9 mouse cellular contexts compared by ENCODE assay signal in genomic region chr3:41201782-41202181, GRCm38 (mm10).
DNase-seq lines count a peak whose midpoint lies in the region; ATAC-seq and TF ChIP-seq lines count a peak whose summit lies in the region.
"Had no signal": no experiment of that assay in that cellular context is flagged by ENCODE, and none has a peak within 500 bp of the region (broad histone marks: within the 10 kb centered on the region; RNA-seq: fewer than 3 reads in every experiment).

No protein-coding gene starts in this region.

- peak; percentile 44 for TF ChIP-seq RAD21 in MEL (IDR thresholded peaks at IDR 0.05; ENCODE audit: low read depth, low read length)

- ATAC-seq in hindbrain, postnatal 0 days = no peak
- ATAC-seq in erythroblast, adult 5-6 weeks (replicated peaks; ENCODE audit: low FRiP score, poor library complexity, severe bottlenecking) = 0 out of 2 replicates have a peak, but pooled peaks have one; percentile 47
- ATAC-seq in hindbrain, embryonic 13.5 days (ENCODE audit: low FRiP score) = no peak

- H3K36me3 ChIP-seq in hindbrain, postnatal 0 days (ENCODE audit: insufficient read depth, low read length) = no peaks in the 10 kb centered on the region
- no peaks in the 10 kb centered on the region for H3K36me3 ChIP-seq in hindbrain, embryonic 10.5 days
- no peaks in the 10 kb centered on the region for H3K36me3 ChIP-seq in MEL (ENCODE audit: control insufficient read depth in 1 of 2, insufficient read depth in 2 of 2, low read length in 2 of 2)
- H3K36me3 ChIP-seq in hindbrain, embryonic 13.5 days = no peaks in the 10 kb centered on the region

- no peaks in the 10 kb centered on the region for H3K79me2 ChIP-seq in MEL (ENCODE audit: control insufficient read depth, insufficient read depth, low read length, poor library complexity)

- no peaks in the 10 kb centered on the region for H3K9me3 ChIP-seq in hindbrain, postnatal 0 days (ENCODE audit: low read length)
- no peaks in the 10 kb centered on the region for H3K9me3 ChIP-seq in hindbrain, embryonic 10.5 days
- no peaks in the 10 kb centered on the region for H3K9me3 ChIP-seq in MEL (replicated peaks; ENCODE audit: insufficient read depth, low read length)
- no peaks in the 10 kb centered on the region for H3K9me3 ChIP-seq in hindbrain, embryonic 13.5 days

- DNase-seq in hindbrain, postnatal 0 days (ENCODE audit: low spot score) = peak; percentile 27
- no peak for DNase-seq in hindbrain, embryonic 10.5 days (ENCODE audit: low spot score)
- peak; percentile 62 for DNase-seq in 416B (ENCODE audit: low read depth)
- DNase-seq in MEL (ENCODE audit: low read depth, low spot score) = peak; percentile 62
- DNase-seq in right cerebral cortex, postnatal 4 days = no peak
- DNase-seq in layer of hippocampus, adult 9-10 months (ENCODE audit: low spot score) = no peak
- DNase-seq: cerebellum, adult 11 months had no signal

- H3K4me2 ChIP-seq in hindbrain, postnatal 0 days (ENCODE audit: low read depth, low read length) = no peak overlapping the region
- H3K4me2 ChIP-seq in hindbrain, embryonic 13.5 days = no peak overlapping the region

- H3K27me3 ChIP-seq in hindbrain, postnatal 0 days (ENCODE audit: insufficient read depth, low read length) = no peaks in the 10 kb centered on the region
- no peaks in the 10 kb centered on the region for H3K27me3 ChIP-seq in hindbrain, embryonic 10.5 days (ENCODE audit: insufficient read depth, poor library complexity, severe bottlenecking)
- peaks cover 0 to 5% of the 10 kb centered on the region in 2 experiments; a peak in 2 of 4 replicates for H3K27me3 ChIP-seq in MEL (ENCODE audit: control insufficient read depth in 1 of 2, insufficient read depth in 2 of 2, low read length in 2 of 2)
- no peaks in the 10 kb centered on the region for H3K27me3 ChIP-seq in hindbrain, embryonic 13.5 days

- no peak overlapping the region for H3K27ac ChIP-seq in hindbrain, postnatal 0 days
- no peak overlapping the region for H3K27ac ChIP-seq in hindbrain, embryonic 10.5 days
- H3K27ac ChIP-seq in MEL (ENCODE audit: control insufficient read depth, low read depth, low read length) = no peak overlapping the region
- no peak overlapping the region for H3K27ac ChIP-seq in hindbrain, embryonic 13.5 days

- 33% methylated on average over 4 of the region's 4 CpGs for WGBS in hindbrain, postnatal 0 days
- 36% methylated on average over 4 of the region's 4 CpGs for WGBS in hindbrain, embryonic 10.5 days
- WGBS in hindbrain, embryonic 13.5 days = 29% methylated on average over 4 of the region's 4 CpGs

- H3K9ac ChIP-seq in hindbrain, postnatal 0 days (replicated peaks; ENCODE audit: low read length) = no peak overlapping the region
- H3K9ac ChIP-seq in MEL (ENCODE audit: control insufficient read depth, low read depth, low read length, poor library complexity, severe bottlenecking) = no peak overlapping the region
- no peak overlapping the region for H3K9ac ChIP-seq in hindbrain, embryonic 13.5 days

- TF ChIP-seq POLR2A in MEL (IDR thresholded peaks at IDR 0.05; ENCODE audit: control insufficient read depth in 1 of 2, insufficient read depth in 1 of 2, low read depth in 1 of 2, low read length in 2 of 2, poor library complexity in 1 of 2) = no peak

- no peak for TF ChIP-seq EP300 in MEL (IDR thresholded peaks at IDR 0.05; ENCODE audit: low read depth in 1 of 2, low read length in 2 of 2)

- H3K4me1 ChIP-seq in hindbrain, postnatal 0 days (ENCODE audit: insufficient read depth, low read length) = no peaks in the 10 kb centered on the region
- 0 out of 2 replicates have a peak, but pooled peaks cover 5% of the 10 kb centered on the region for H3K4me1 ChIP-seq in hindbrain, embryonic 10.5 days (replicated peaks)
- no peaks in the 10 kb centered on the region; a peak in 1 of 4 replicates for H3K4me1 ChIP-seq in MEL (ENCODE audit: control insufficient read depth in 1 of 2, insufficient read depth in 2 of 2, low read length in 2 of 2)
- 0 out of 2 replicates have a peak, but pooled peaks cover 5% of the 10 kb centered on the region for H3K4me1 ChIP-seq in hindbrain, embryonic 13.5 days (replicated peaks)

- H3K4me3 ChIP-seq in hindbrain, postnatal 0 days (ENCODE audit: low read length) = no peak overlapping the region
- H3K4me3 ChIP-seq in hindbrain, embryonic 10.5 days = no peak overlapping the region
- no peak overlapping the region for H3K4me3 ChIP-seq in MEL (ENCODE audit: control insufficient read depth in 1 of 2, insufficient read depth in 1 of 2, low read depth in 2 of 2, low read length in 2 of 2)
- H3K4me3 ChIP-seq in hindbrain, embryonic 13.5 days = no peak overlapping the region

- TF ChIP-seq CTCF in hindbrain, postnatal 0 days (IDR thresholded peaks at IDR 0.05; ENCODE audit: low read depth) = peak; percentile 40
- TF ChIP-seq CTCF in MEL (IDR thresholded peaks at IDR 0.05 in 2 of 3, conservative IDR thresholded peaks at IDR 0.05 in 1 of 3; ENCODE audit: control insufficient read depth in 1 of 3, insufficient read depth in 1 of 3, low read depth in 2 of 3, low read length in 3 of 3, poor library complexity in 1 of 3, severe bottlenecking in 1 of 3) = peak; percentile 49 to 70 (median 64)

TF ChIP-seq in MEL, 35 proteins besides CTCF, POLR2A, EP300 and RAD21:
- TF ChIP-seq MEF2A (IDR thresholded peaks at IDR 0.05; ENCODE audit: extremely low read depth, insufficient replicate concordance, low read depth, low read length, poor library complexity, severe bottlenecking) (no peak), SMC3 (IDR thresholded peaks at IDR 0.05; ENCODE audit: low read depth, low read length) (peak; percentile 50), MAX (IDR thresholded peaks at IDR 0.05; ENCODE audit: low read length) (no peak)

Comparison
In these comparisons a context has a peak if more than half of its experiments do, and no peak if none do; other contexts are left out.
1. DNase-seq: peak in hindbrain, postnatal 0 days (single experiment), 416B (single experiment) and MEL (single experiment); none in hindbrain, embryonic 10.5 days (single experiment), right cerebral cortex, postnatal 4 days (single experiment) and layer of hippocampus, adult 9-10 months (single experiment).